Mouse (Mus musculus) MEL (cell line): ENCODE results near the gene Gm14412. TPM values are rescaled to one million over a fixed set of nuclear protein-coding genes. Genes with fewer than 3 reads are reported as not detected.
"Not testable (repeated sequence)": the region's sequence is repeated elsewhere in the genome, so short reads cannot be mapped to it uniquely, and the experiment has no call there.

ENCODE experiments used
- DNase-seq: peaks from one replicate; pipeline ENCODE4 v3.0.0; 2011; ENCODE audit warnings: low read depth, low spot score
- H3K27ac ChIP-seq: 2 replicates; pipeline ENCODE4 v1.5.1; 2012; ENCODE audit warnings: low read depth, mild to moderate bottlenecking, control low read depth, low read length, moderate library complexity; ENCODE audit not compliant: control insufficient read depth
- H3K27me3 ChIP-seq, 2 experiments: fragments of 150-350 bp in 1 of 2; sonication (generic) in 1 of 2; 2 replicates each; pipeline ENCODE4 v1.6.1; 2012; ENCODE audit warnings: low read length in 2 of 2, mild to moderate bottlenecking in 2 of 2, improper control_type of control experiment in 1 of 2, moderate library complexity in 1 of 2; ENCODE audit not compliant: insufficient read depth in 2 of 2, control insufficient read depth in 1 of 2
- H3K36me3 ChIP-seq, 2 experiments: 2 replicates each; pipeline ENCODE4 v1.6.1; 2012 to 2014; ENCODE audit warnings: low read length in 2 of 2, improper control_type of control experiment in 1 of 2, inconsistent platforms in 1 of 2, mild to moderate bottlenecking in 1 of 2; ENCODE audit not compliant: insufficient read depth in 2 of 2, control insufficient read depth in 1 of 2
- H3K4me1 ChIP-seq, 2 experiments: fragments of 150-350 bp in 1 of 2; sonication (generic) in 1 of 2; 2 replicates each; pipeline ENCODE4 v1.6.1; 2012; ENCODE audit warnings: low read length in 2 of 2, improper control_type of control experiment in 1 of 2, mild to moderate bottlenecking in 1 of 2; ENCODE audit not compliant: insufficient read depth in 2 of 2, control insufficient read depth in 1 of 2
- H3K4me3 ChIP-seq, 2 experiments: fragments of 150-350 bp in 1 of 2; sonication (generic) in 1 of 2; 2 replicates each; pipeline ENCODE4 v1.5.1; 2012; ENCODE audit warnings: low read depth in 2 of 2, low read length in 2 of 2, mild to moderate bottlenecking in 2 of 2, moderate library complexity in 2 of 2, control low read depth in 1 of 2, improper control_type of control experiment in 1 of 2; ENCODE audit not compliant: control insufficient read depth in 1 of 2, insufficient read depth in 1 of 2
- H3K79me2 ChIP-seq: 2 replicates; pipeline ENCODE4 v1.6.1; 2012; ENCODE audit warnings: mild to moderate bottlenecking, low read length, moderate library complexity; ENCODE audit not compliant: control insufficient read depth, poor library complexity, insufficient read depth
- H3K9ac ChIP-seq: 2 replicates; pipeline ENCODE4 v1.6.1; 2012; ENCODE audit warnings: low read depth, mild to moderate bottlenecking, control low read depth, low read length, moderate library complexity; ENCODE audit not compliant: control insufficient read depth, poor library complexity, severe bottlenecking
- H3K9me3 ChIP-seq: fragments of 150-350 bp; sonication (generic); replicated peaks from 2 replicates; pipeline ENCODE4 v1.6.1; 2012; ENCODE audit warnings: mild to moderate bottlenecking, low read length, improper control_type of control experiment, moderate library complexity; ENCODE audit not compliant: insufficient read depth
- CHD2 ChIP-seq: IDR thresholded peaks from 2 replicates; pipeline ENCODE4 v1.6.1; 2011; ENCODE audit warnings: low read length, improper control_type of control experiment
- ELF1 ChIP-seq: IDR thresholded peaks from 2 replicates; pipeline ENCODE4 v1.6.1; 2014; ENCODE audit warnings: low read depth, mild to moderate bottlenecking, inconsistent platforms, low read length, improper control_type of control experiment, moderate library complexity
- HCFC1 ChIP-seq: IDR thresholded peaks from 2 replicates; pipeline ENCODE4 v1.6.1; 2012; ENCODE audit warnings: low read depth, mild to moderate bottlenecking, inconsistent platforms, low read length, improper control_type of control experiment, moderate library complexity
- TBP ChIP-seq: IDR thresholded peaks from 2 replicates; pipeline ENCODE4 v1.8.0; 2011; ENCODE audit warnings: low read depth, low read length, improper control_type of control experiment
- polyA plus RNA-seq, 2 experiments: library from polyadenylated mRNA; stranded (reverse) in 1 of 2; unstranded in 1 of 2; fragments of >175 nt in 1 of 2; fragments of >200 nt in 1 of 2; gene quantifications; 2 replicates each; pipeline versions ENCODE4 v1.2.1 to v1.2.4; 2012; ENCODE audit warnings: low replicate concordance in 2 of 2, low read depth in 1 of 2; ENCODE audit not compliant: insufficient read length in 2 of 2, insufficient read depth in 1 of 2, missing spikeins in 1 of 2
- total RNA-seq: library from RNA; depleted of rRNA; stranded (reverse); fragments of 300-350 nt; gene quantifications from 2 replicates; pipeline ENCODE4 v1.2.3, GENCODE M21; 2012; rRNA removed

Gene Gm14412
- total and polyA plus RNA-seq, 3 experiments = 1.6 to 1,608 (median 1.8) TPM

- H3K79me2 ChIP-seq, H3K9me3 ChIP-seq, H3K27me3 ChIP-seq, H3K4me1 ChIP-seq, H3K36me3 ChIP-seq: not testable (repeated sequence)
- H3K27ac ChIP-seq = peak overlapping the region; percentile 56
- H3K4me3 ChIP-seq = peak overlapping the region; percentile 62 to 64
- peak overlapping the region; percentile 54 for H3K9ac ChIP-seq
- TF ChIP-seq ELF1 (peak; percentile 67), CHD2 (peak; percentile 52), HCFC1 (peak; percentile 68), TBP (peak; percentile 31; the same call in 1 of the 2 replicates)
- DNase-seq = peak; percentile 85
Observed at GRCm38 (mm10) chr2:177272237-177272636, 51.9 kb downstream of the Gm14412 start.

- H3K36me3 ChIP-seq, DNase-seq, H3K27ac ChIP-seq, H3K79me2 ChIP-seq, H3K27me3 ChIP-seq, H3K9me3 ChIP-seq, H3K4me3 ChIP-seq, H3K4me1 ChIP-seq, H3K9ac ChIP-seq: not testable (repeated sequence)
Observed at GRCm38 (mm10) chr2:177266936-177267335, 57.2 kb downstream of the Gm14412 start, which contains the start of gene Gm14409. Gene Gm14409, minus strand, starts transcription at chr2:177267036.

Other genes with a start within 250 kb of the Gm14412 start
- 1.6 and 2.2 TPM in 2 replicates for gene Gm14401, start 250.0 kb downstream of the Gm14412 start, total RNA-seq
- 1,000 to 10,000 TPM in 1 of 2 experiments, under 1 TPM in 1; 0.35 to 1,276 TPM for gene Gm14401, start 250.0 kb downstream of the Gm14412 start, polyA plus RNA-seq
- 14.0 and 15.9 TPM in 2 replicates for gene Gm14410, start 117.9 kb downstream of the Gm14412 start, total RNA-seq
- gene Gm14410, start 117.9 kb downstream of the Gm14412 start, polyA plus RNA-seq = 1,000 to 10,000 TPM in 1 of 2 experiments, 10 to 100 TPM in 1; 11.3 to 1,318 TPM
- 6.2 and 7.2 TPM in 2 replicates for gene Gm14409, start 57.3 kb downstream of the Gm14412 start, total RNA-seq
- 100 to 1,000 TPM in 1 of 2 experiments, 1 to 10 TPM in 1; 1.5 to 829 TPM for gene Gm14409, start 57.3 kb downstream of the Gm14412 start, polyA plus RNA-seq
- gene Gm14418, start 74.0 kb upstream of the Gm14412 start, total RNA-seq = 0.13 and 0.39 TPM in 2 replicates
- under 1 TPM in 1 of 2 experiments, not detected in 1; 0.14 TPM for gene Gm14418, start 74.0 kb upstream of the Gm14412 start, polyA plus RNA-seq
- 12.1 and 15.3 TPM in 2 replicates for gene Zfp970, start 140.4 kb upstream of the Gm14412 start, total RNA-seq
- 1,000 to 10,000 TPM in 1 of 2 experiments, 10 to 100 TPM in 1; 28.7 to 1,806 TPM for gene Zfp970, start 140.4 kb upstream of the Gm14412 start, polyA plus RNA-seq
- gene Gm14403, start 173.9 kb upstream of the Gm14412 start, total RNA-seq = 5.4 TPM in 2 replicates
- 100 to 1,000 TPM in 1 of 2 experiments, 1 to 10 TPM in 1; 1.8 to 640 TPM for gene Gm14403, start 173.9 kb upstream of the Gm14412 start, polyA plus RNA-seq